Mouse (Mus musculus) intestine, embryonic 16.5 days (tissue): ENCODE data around the gene Lbhd1. TPM values are rescaled to one million over a fixed set of nuclear protein-coding genes. Genes with fewer than 3 reads are reported as not detected.

Experiments used
- ATAC-seq: fragments of 200-750 bp; cut with Nextera tagmentation; 2 replicates; pipeline ENCODE4 v1.8.0; 2017; ENCODE audit warnings: moderate TSS enrichment, moderate library complexity
- H3K27ac ChIP-seq: fragments of 300-500 bp; sonication (generic); 2 replicates; pipeline ENCODE4 v1.5.1; 2014; ENCODE audit warnings: mild to moderate bottlenecking, low read length
- H3K27me3 ChIP-seq: fragments of 300-500 bp; sonication (generic); replicated peaks from 2 replicates; pipeline ENCODE4 v1.6.1; 2014; ENCODE audit warnings: low read length, control low read depth, mixed read lengths; ENCODE audit not compliant: control insufficient read depth, insufficient read depth
- H3K36me3 ChIP-seq: fragments of 300-500 bp; sonication (generic); 2 replicates; pipeline ENCODE4 v1.6.1; 2014; ENCODE audit warnings: low read length, control low read depth; ENCODE audit not compliant: control insufficient read depth, insufficient read depth
- H3K4me1 ChIP-seq: fragments of 300-500 bp; sonication (generic); 2 replicates; pipeline ENCODE4 v1.6.1; 2014; ENCODE audit warnings: low read length, control low read depth, mixed read lengths; ENCODE audit not compliant: control insufficient read depth, insufficient read depth
- H3K4me2 ChIP-seq: fragments of 300-500 bp; sonication (generic); 2 replicates; pipeline ENCODE4 v1.6.1; 2014; ENCODE audit warnings: low read depth, low read length, control low read depth
- H3K4me3 ChIP-seq: fragments of 300-500 bp; sonication (generic); 2 replicates; pipeline ENCODE4 v1.5.1; 2014; ENCODE audit warnings: mild to moderate bottlenecking, low read length
- H3K9ac ChIP-seq: fragments of 300-500 bp; sonication (generic); 2 replicates; pipeline ENCODE4 v1.6.1; 2014; ENCODE audit warnings: low read depth, low read length
- H3K9me3 ChIP-seq: fragments of 300-500 bp; sonication (generic); 2 replicates; pipeline ENCODE4 v1.6.1; 2016; ENCODE audit warnings: low read length, control low read depth; ENCODE audit not compliant: control insufficient read depth
- WGBS: fragments of 180-500 bp; shearing (Covaris S2); extraction: QIAGEN DNeasy Blood & Tissue Kit; methylation state at CpG from one replicate; pipeline ENCODE4 v1.1.7; 2014; 5-methylcytosine and 5-hydroxymethylcytosine counted together
- polyA plus RNA-seq: library from polyadenylated mRNA; unstranded; fragments of >200 nt; fragmentation: Nextera tagmentation; extraction: Ambion mirVana; gene quantifications from 2 replicates; pipeline ENCODE4 v1.2.1, GENCODE M21; 2015

Gene Lbhd1
- polyA plus RNA-seq, 1 experiment from 2014 or later: 74.8 TPM

DNA sequence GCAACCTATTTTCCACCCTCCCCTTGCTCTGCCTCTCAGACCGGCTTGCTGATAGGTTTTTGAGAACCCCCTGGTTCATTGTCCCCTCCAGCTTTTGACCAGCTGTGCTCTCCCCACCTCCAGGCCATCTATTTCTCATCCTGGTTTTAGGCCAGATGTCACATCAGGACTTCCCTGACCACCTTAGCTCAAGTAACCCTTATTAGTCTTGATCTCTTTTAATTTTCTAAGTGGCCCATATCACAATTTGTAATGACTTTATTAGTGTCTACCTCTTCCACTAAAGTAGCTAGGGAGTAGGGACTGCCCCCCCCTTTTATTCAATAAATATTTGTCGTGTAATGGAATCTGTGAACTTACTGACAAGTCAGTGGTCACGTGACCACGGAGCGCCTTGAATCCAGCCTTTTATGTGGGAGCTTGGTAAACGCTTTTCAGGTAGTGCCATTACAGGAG is 37.3 kb downstream of the Lbhd1 start:
- Histone ChIP-seq H3K4me3 (peak overlapping the region; percentile 83), H3K9ac (peak overlapping the region; percentile 86), H3K9me3 (no peaks in the 10 kb centered on the region), H3K27ac (peak overlapping the region; percentile 96), H3K27me3 (no peaks in the 10 kb centered on the region), H3K36me3 (no peaks in the 10 kb centered on the region; the same call in 1 of the 2 replicates), H3K4me2 (peak overlapping the region; percentile 75), H3K4me1 (peaks cover 10% of the 10 kb centered on the region; the same call in 1 of the 2 replicates)
- peak; percentile 11; the same call in 1 of the 2 replicates for ATAC-seq
- WGBS: 2% methylated on average over 6 of the region's 6 CpGs

DNA sequence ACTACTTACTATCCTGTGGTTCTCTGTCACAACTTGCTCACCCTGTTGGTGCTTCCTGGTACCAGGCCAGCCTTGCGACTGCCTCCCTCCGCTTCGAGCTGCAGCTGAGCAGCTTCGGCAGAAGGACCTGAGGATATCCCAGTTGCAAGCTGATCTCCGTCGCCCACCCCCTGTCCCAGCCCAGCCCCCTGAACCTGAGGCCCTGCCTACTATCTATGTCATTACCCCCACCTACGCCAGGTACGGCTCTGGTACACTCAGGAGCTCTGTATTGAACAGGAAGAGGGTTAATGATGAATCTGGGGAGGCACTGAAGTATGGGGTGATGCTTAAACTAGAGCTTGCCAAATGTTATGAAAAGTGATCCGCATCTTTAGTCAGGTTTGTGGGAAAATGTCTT is 38.2 kb downstream of the Lbhd1 start:
- H3K4me1 ChIP-seq: peaks cover 10% of the 10 kb centered on the region; the same call in 1 of the 2 replicates
- no peak overlapping the region for H3K27ac ChIP-seq
- no peaks in the 10 kb centered on the region for H3K27me3 ChIP-seq
- H3K4me3 ChIP-seq: no peak overlapping the region
- 74% methylated on average over 9 of the region's 9 CpGs for WGBS
- no peak for ATAC-seq
- peak overlapping the region; percentile 43; the same call in 1 of the 2 replicates for H3K9ac ChIP-seq
- H3K9me3 ChIP-seq: no peaks in the 10 kb centered on the region
- peak overlapping the region; percentile 35; the same call in 1 of the 2 replicates for H3K4me2 ChIP-seq
- H3K36me3 ChIP-seq: peaks cover 3% of the 10 kb centered on the region

DNA sequence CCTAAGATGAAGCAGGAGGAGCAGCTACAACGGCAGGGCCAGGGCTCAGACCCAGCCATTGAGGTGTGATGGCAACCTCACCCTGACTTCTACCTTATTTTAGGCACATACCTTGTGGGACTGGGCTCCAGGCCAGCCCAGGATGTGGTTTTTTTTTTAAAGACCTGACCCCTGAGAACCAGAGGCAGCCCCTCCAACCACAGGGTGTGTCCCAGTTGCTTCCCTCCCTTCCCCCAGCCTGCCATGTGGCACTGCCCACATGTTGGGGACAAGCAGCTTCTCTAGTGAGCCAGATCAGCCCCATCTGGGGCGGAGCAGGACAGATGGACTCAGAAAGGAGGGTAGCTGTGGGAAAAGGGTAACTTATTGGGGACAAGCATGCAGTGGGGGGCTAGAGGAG is 43.2 kb downstream of the Lbhd1 start:
- no peaks in the 10 kb centered on the region for H3K27me3 ChIP-seq
- peaks cover 7% of the 10 kb centered on the region for H3K36me3 ChIP-seq
- no peak overlapping the region for H3K4me3 ChIP-seq
- ATAC-seq: no peak
- H3K9me3 ChIP-seq: no peaks in the 10 kb centered on the region
- no peak overlapping the region for H3K4me2 ChIP-seq
- WGBS: 93% methylated on average over 2 of the region's 2 CpGs
- no peak overlapping the region for H3K9ac ChIP-seq
- H3K4me1 ChIP-seq: peaks cover 18% of the 10 kb centered on the region
- H3K27ac ChIP-seq: no peak overlapping the region

DNA sequence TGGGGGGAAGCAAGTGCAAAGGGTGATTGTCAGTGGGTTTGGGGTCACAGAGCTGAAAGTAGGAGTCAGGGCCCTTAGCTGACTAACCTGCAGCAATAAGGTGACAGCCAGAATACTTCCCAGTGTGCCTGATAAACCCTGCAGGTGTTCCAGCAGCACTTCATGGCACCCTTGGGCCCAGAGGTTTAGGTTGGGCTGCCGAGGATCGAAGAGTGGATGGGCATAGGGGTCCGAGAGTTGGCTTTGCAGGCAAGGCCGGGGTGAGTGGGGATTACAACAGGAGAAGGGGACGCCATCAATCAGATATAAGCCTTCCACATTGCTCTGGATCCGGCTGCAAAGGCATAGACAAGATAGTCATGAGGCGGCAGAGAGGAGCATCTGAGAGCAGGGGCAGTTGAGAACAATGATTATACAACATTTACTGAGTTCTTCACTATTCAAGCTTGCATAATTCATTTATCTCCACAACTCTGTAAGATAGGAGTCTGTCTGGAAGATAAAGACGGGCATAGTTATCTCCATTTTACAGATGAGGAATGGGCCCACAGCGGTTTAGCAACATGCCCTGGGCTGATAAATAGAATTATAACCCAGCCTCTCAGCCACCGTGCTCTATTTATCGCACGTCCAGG is 44.5 kb downstream of the Lbhd1 start:
- peaks cover 16% of the 10 kb centered on the region for H3K4me1 ChIP-seq
- ATAC-seq: no peak
- 81% methylated on average over 12 of the region's 12 CpGs for WGBS
- no peak overlapping the region for H3K27ac ChIP-seq
- peaks cover 7% of the 10 kb centered on the region for H3K36me3 ChIP-seq
- H3K9ac ChIP-seq: no peak overlapping the region
- no peak overlapping the region for H3K4me3 ChIP-seq
- no peak overlapping the region for H3K4me2 ChIP-seq
- H3K27me3 ChIP-seq: no peaks in the 10 kb centered on the region
- no peaks in the 10 kb centered on the region for H3K9me3 ChIP-seq

DNA sequence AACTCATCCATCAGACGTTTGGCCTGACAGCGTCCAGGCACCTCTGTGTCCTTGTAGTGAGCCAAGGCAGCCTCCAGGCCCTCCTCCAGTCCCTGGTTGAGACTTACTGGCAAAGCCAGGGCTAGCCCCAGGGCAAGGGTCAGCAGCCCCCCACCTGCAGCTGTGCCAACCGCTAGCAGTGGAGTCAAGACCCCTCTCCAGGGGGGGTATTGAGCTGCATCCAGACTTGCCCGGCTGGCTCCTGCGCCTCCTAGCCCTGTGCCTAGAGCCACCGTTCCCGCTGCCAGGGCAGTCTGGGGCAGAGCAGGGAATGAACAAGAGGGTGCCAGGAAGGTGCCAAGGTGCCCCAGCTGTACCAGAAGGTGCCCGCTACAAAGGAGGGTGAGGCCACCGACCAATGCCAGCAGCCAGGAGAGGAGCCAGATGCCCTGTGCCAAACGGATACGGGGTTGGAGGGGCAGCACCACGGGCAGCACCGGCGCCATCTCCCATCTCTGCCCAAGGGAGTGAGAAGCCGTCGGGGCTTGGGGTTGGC is 45.2 kb downstream of the Lbhd1 start:
- Histone ChIP-seq H3K9me3 (no peaks in the 10 kb centered on the region), H3K9ac (peak overlapping the region; percentile 92), H3K36me3 (peaks cover 9% of the 10 kb centered on the region), H3K27ac (peak overlapping the region; percentile 78), H3K27me3 (no peaks in the 10 kb centered on the region), H3K4me2 (peak overlapping the region; percentile 84), H3K4me1 (peaks cover 16% of the 10 kb centered on the region), H3K4me3 (peak overlapping the region; percentile 85)
- peak; percentile 27 for ATAC-seq
- WGBS: 25% methylated on average over 16 of the region's 16 CpGs

DNA sequence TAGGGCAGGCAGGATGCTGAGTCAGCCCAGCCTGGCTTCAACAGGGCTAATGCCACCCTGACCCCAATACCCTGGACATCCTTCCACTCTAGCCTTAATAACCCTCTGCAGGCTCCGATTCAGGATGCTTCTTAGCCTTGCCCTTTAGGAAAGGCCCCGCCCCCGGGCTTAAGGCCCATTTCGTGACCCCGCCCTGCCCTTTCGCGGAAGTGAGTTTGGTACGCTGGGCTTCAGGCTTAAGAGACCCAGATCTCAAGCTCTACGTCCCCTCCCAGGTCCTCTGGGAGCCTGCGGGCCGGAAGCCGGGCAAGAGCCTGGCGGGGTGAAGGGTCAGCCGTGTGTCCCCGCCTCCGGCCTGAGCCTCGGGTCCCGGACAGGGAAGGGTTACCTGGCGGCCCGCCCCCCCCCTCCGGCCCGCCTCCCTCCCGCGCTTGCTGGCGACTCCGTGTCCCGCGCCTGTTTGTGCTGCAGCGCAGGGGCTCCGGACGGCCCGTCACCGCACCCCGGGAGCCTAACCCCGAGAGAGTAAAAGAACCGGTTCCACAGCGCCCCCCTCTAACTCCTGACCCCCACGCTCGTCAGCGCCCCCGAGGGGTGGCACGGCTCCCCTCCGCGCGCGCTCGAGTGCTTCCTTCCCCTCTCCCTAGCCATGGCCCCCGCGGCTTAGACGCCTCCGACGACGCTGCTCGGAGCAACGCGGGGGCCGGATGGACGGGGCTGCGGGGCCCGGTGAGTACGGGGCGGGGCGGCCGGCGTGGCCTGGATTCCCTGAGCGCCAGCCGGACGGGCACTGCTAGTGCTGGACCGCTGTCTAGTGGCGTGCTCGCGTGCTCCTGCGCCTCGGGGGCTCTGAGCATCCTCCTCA is 45.9 kb downstream of the Lbhd1 start, which contains the start of the genes Rom1 and Eml3:
Gene Rom1, minus strand, starts transcription at position 133 of the 865 bp plus-strand sequence.
Gene Eml3, plus strand, starts transcription at position 329 of the 865 bp plus-strand sequence.
- Histone ChIP-seq H3K27me3 (no peaks in the 10 kb centered on the region), H3K36me3 (peaks cover 14% of the 10 kb centered on the region), H3K9ac (peak within 1 kb of the TSS; percentile 92), H3K4me2 (peak within 1 kb of the TSS; percentile 84), H3K9me3 (no peaks in the 10 kb centered on the region), H3K4me1 (peaks cover 16% of the 10 kb centered on the region), H3K4me3 (peak within 1 kb of the TSS; percentile 85), H3K27ac (peak within 1 kb of the TSS; percentile 78)
- WGBS: under 1% methylated on average over 70 of the region's 74 CpGs
- ATAC-seq: peak; percentile 87

DNA sequence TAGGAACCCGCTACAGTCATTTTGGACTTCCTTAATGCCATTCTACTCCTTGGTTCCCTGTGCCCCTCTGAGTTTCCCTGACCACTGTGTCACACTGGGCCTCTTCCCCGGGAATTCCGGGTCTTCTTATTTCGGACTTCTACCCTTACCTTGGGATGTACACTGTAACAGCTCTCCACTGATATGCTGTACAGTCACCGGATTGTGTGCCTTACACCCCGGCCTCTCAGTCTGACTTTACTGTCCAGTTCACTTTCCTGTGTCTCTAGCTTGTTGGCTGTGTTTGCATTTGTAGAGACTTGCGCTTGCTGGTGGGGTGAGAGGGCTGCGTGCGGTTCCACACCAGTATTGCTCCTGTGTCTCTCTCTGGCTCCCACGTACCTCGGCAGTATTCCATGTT is 46.6 kb downstream of the Lbhd1 start:
- H3K4me2 ChIP-seq: peak overlapping the region; percentile 84
- peak; percentile 26 for ATAC-seq
- peak overlapping the region; percentile 78 for H3K27ac ChIP-seq
- WGBS: 8% methylated on average over 11 of the region's 11 CpGs
- peak overlapping the region; percentile 92 for H3K9ac ChIP-seq
- H3K27me3 ChIP-seq: no peaks in the 10 kb centered on the region
- peak overlapping the region; percentile 85 for H3K4me3 ChIP-seq
- H3K4me1 ChIP-seq: peaks cover 16% of the 10 kb centered on the region
- no peaks in the 10 kb centered on the region for H3K9me3 ChIP-seq
- H3K36me3 ChIP-seq: peaks cover 18% of the 10 kb centered on the region

DNA sequence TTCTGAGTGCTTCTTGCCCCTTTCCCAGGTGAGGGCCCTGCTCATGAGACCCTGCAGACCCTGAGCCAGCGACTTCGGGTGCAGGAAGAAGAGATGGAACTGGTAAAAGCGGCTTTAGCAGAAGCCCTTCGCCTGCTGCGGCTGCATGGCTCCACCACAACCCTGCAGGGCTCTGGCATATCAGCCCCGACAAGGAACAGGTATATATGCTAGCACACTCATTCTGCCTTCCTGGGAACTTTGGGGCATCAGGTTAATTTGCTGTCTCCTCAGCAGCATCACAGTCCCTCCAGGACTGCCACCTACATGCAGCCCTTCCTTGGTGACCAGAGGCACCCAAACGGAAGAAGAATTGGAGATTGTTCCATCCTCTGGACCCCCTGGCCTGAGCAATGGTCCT is 47.2 kb downstream of the Lbhd1 start:
- 77% methylated on average over 7 of the region's 7 CpGs for WGBS
- Histone ChIP-seq H3K9ac (peak overlapping the region; percentile 92), H3K9me3 (no peaks in the 10 kb centered on the region), H3K4me1 (peaks cover 16% of the 10 kb centered on the region), H3K4me2 (peak overlapping the region; percentile 84), H3K36me3 (peaks cover 18% of the 10 kb centered on the region), H3K27ac (no peak overlapping the region), H3K27me3 (no peaks in the 10 kb centered on the region), H3K4me3 (peak overlapping the region; percentile 85)
- ATAC-seq: no peak

DNA sequence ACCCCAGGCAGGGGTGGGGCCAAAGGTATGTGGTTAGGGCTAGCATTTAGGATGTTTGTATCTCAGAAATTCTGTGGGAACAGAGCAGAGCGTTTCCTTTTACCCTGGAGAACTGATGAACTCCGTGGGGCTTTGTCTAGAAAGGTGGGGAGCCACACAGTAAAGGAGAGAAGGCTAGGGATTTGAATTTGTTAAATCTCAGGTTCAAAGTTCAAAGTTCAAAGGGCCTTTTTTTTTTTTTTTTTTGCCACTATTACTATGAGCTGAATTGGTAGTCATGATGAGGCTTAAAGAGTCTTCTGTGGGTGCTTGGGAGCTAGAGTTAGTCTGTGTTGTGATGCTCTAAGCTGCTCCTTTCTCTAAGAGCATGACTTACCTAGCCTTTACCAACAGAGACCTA is 53.2 kb downstream of the Lbhd1 start:
- 73% methylated on average over 2 of the region's 2 CpGs for WGBS
- Histone ChIP-seq H3K36me3 (peaks cover 22% of the 10 kb centered on the region), H3K9me3 (no peaks in the 10 kb centered on the region), H3K4me1 (peaks cover 9% of the 10 kb centered on the region), H3K4me3 (no peak overlapping the region), H3K27ac (no peak overlapping the region), H3K4me2 (no peak overlapping the region), H3K27me3 (no peaks in the 10 kb centered on the region), H3K9ac (no peak overlapping the region)
- ATAC-seq: no peak
